Mouse (Mus musculus) spleen, postnatal 14 days (tissue): Measurements from ENCODE around the gene Vmn2r16.

ENCODE experiments used
- DNase-seq, 2 experiments: peaks; one replicate each; pipeline ENCODE4 v3.0.0; 2021 to 2022; ENCODE audit warnings: low spot score in 2 of 2

Vmn2r16 gene

GRCm38 (mm10) chr5:109329862-109330261, at the start of gene Vmn2r16:
Gene Vmn2r16, plus strand, starts transcription at chr5:109330162.
- no peak for DNase-seq

DNA sequence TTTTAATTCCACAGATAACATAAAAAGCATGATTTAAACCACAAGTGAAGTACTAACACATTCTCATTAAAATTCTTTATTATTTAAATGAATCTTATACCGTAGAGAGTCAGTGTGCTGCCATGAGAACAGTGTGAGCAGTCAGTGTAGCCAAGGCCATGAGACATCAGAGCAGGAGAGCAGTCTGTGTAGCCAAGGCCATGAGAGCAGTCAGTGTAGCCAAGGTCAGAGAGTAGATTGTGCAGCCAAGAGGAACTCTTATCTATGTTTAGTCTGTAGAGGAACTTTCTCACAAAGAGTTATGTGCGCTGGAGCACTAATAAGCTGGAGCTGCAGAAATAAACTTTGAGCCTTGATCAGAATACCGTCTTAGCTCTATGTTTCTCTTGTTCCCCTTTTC, 35.3 kb upstream of the Vmn2r16 start:
- no peak for DNase-seq

GRCm38 (mm10) chr5:109297544-109297943, 32.4 kb upstream of the Vmn2r16 start, which contains the start of gene Vmn2r15:
Gene Vmn2r15, minus strand, starts transcription at chr5:109297644.
- no peak for DNase-seq

GRCm38 (mm10) chr5:109419388-109419787, 89.4 kb downstream of the Vmn2r16 start, which contains the start of gene Vmn2r17:
Gene Vmn2r17, plus strand, starts transcription at chr5:109419688.
- no peak for DNase-seq
